Mouse (Mus musculus) liver, embryonic 16.5 days (tissue): ENCODE measurements around the gene Cpeb4. TPM values are rescaled to one million over a fixed set of nuclear protein-coding genes. Genes with fewer than 3 reads are reported as not detected.
"Not testable (repeated sequence)": the region's sequence is repeated elsewhere in the genome, so short reads cannot be mapped to it uniquely, and the experiment has no call there.

ENCODE experiments used
- ATAC-seq: fragments of 200-750 bp; cut with Nextera tagmentation; 2 replicates; pipeline ENCODE4 v1.8.0; 2017; ENCODE audit warnings: low read depth, mild to moderate bottlenecking, moderate number of reproducible peaks, moderate library complexity
- H3K27ac ChIP-seq: fragments of 300-500 bp; sonication (generic); 2 replicates; pipeline ENCODE4 v1.5.1; 2014; ENCODE audit warnings: mild to moderate bottlenecking, low read length
- H3K27me3 ChIP-seq: fragments of 300-500 bp; sonication (generic); 2 replicates; pipeline ENCODE4 v1.6.1; 2014; ENCODE audit warnings: low read depth, low read length, mixed read lengths; ENCODE audit not compliant: control insufficient read depth, insufficient read depth
- H3K36me3 ChIP-seq: fragments of 300-500 bp; sonication (generic); 2 replicates; pipeline ENCODE4 v1.6.1; 2014; ENCODE audit warnings: mild to moderate bottlenecking; ENCODE audit not compliant: control insufficient read depth, insufficient read depth
- H3K4me1 ChIP-seq: fragments of 300-500 bp; sonication (generic); 2 replicates; pipeline ENCODE4 v1.6.1; 2014; ENCODE audit warnings: low read depth, low read length, mixed read lengths; ENCODE audit not compliant: control insufficient read depth
- H3K4me2 ChIP-seq: fragments of 300-500 bp; sonication (generic); 2 replicates; pipeline ENCODE4 v1.6.1; 2014; ENCODE audit warnings: low read depth, low read length, mixed read lengths
- H3K4me3 ChIP-seq: fragments of 300-500 bp; sonication (generic); 2 replicates; pipeline ENCODE4 v1.5.1; 2014; ENCODE audit warnings: low read depth, mild to moderate bottlenecking, low read length
- H3K9ac ChIP-seq: fragments of 300-500 bp; sonication (generic); 2 replicates; pipeline ENCODE4 v1.6.1; 2014; ENCODE audit warnings: low read depth, low read length
- H3K9me3 ChIP-seq: fragments of 300-500 bp; sonication (generic); replicated peaks from 2 replicates; pipeline ENCODE4 v1.6.1; 2016; ENCODE audit warnings: low read length; ENCODE audit not compliant: control insufficient read depth
- WGBS: fragments of 180-500 bp; shearing (Covaris S2); extraction: QIAGEN DNeasy Blood & Tissue Kit; methylation state at CpG from one replicate; pipeline ENCODE4 v1.1.7; 2014; ENCODE audit not compliant: insufficient replicate concordance; 5-methylcytosine and 5-hydroxymethylcytosine counted together
- polyA plus RNA-seq: library from polyadenylated mRNA; unstranded; fragments of >200 nt; fragmentation: Nextera tagmentation; extraction: Ambion mirVana; gene quantifications from 2 replicates; pipeline ENCODE4 v1.2.1, GENCODE M21; 2015

The Cpeb4 gene
- polyA plus RNA-seq, 1 experiment from 2014 or later, result 21.0 TPM

DNA sequence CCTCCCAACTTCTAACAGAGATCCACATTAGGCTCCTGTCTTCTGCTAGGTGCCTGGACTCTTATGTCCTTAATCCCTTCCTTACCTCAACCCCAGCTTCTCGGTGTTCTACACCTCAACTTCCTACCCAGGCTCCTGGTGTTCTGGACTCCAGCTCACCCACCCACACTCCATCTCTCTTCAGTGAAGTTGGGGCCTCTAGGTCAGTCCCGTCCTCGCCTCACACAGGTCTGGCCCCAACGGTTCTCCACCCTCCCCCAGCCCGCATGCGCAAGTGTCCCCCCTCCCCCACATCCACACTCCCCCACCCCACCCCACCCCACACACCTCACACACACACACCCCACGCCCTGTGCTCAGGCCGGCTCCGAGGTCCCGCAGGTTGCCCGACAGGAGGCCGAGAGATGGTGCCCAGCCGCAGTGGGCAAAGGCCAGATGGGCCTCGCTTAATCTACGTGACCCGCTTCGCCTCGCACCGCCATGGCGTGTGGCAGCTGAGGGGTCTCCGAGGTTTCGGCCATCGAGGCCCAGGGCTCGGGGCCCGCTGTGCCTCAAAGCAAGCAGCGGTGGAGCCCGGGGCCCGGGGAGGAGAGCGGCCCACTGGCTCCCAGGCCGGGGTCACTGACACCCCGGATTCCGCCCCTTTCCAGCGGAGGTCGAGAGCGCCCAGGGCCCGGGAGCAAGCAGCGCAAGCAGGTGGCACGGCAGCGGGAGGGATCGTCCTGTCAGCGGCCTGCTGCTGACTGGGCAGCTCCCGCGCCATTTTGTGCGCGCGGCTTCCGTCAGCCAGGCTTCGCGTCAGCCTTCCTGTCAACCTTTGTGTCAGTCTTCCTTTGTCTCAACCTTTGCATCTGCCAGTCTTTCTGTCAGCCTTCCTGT lies 93.5 kb downstream of the Cpeb4 start, which contains the start of gene 4930524B15Rik:
4930524B15Rik (plus strand) TSS at position 337 of the 879 bp plus-strand sequence.
- no peaks in the 10 kb centered on the region for H3K27me3 ChIP-seq
- no peak within 1 kb of the TSS for H3K27ac ChIP-seq
- no peaks in the 10 kb centered on the region for H3K36me3 ChIP-seq
- no peak for ATAC-seq
- H3K4me3 ChIP-seq, result peak within 1 kb of the TSS; percentile 15; the same call in 1 of the 2 replicates
- WGBS, result 63% methylated on average over 49 of the region's 49 CpGs
- H3K9ac ChIP-seq, result no peak within 1 kb of the TSS
- no peaks in the 10 kb centered on the region for H3K4me1 ChIP-seq
- H3K4me2 ChIP-seq, result peak within 1 kb of the TSS; percentile 41
- H3K9me3 ChIP-seq, result no peaks in the 10 kb centered on the region

DNA sequence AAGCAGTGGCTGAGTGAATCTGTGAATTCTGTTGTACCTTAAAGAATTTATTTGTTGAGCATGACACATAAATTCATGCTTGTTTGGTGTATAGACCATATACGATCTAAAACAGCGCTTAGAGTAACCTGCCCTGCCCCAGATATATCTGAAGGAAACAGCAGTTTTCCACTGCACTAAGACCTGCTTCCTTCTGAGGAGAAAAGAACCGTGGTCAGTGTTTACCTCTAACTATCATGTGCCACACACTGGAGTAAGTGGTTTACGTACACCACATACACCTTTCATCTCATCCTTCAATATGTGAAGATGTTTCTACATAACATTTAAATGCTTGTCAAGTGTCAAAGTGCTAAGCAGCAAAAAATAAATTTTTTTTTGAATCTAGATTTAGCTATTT lies 102.1 kb downstream of the Cpeb4 start:
- no peak for ATAC-seq
- H3K4me2 ChIP-seq, result no peak overlapping the region
- H3K27me3 ChIP-seq, result no peaks in the 10 kb centered on the region
- no peaks in the 10 kb centered on the region for H3K36me3 ChIP-seq
- no peak overlapping the region for H3K4me3 ChIP-seq
- H3K27ac ChIP-seq, result no peak overlapping the region
- no peaks in the 10 kb centered on the region for H3K4me1 ChIP-seq
- WGBS, result 29% methylated on average over 4 of the region's 4 CpGs
- no peaks in the 10 kb centered on the region for H3K9me3 ChIP-seq
- H3K9ac ChIP-seq, result no peak overlapping the region

DNA sequence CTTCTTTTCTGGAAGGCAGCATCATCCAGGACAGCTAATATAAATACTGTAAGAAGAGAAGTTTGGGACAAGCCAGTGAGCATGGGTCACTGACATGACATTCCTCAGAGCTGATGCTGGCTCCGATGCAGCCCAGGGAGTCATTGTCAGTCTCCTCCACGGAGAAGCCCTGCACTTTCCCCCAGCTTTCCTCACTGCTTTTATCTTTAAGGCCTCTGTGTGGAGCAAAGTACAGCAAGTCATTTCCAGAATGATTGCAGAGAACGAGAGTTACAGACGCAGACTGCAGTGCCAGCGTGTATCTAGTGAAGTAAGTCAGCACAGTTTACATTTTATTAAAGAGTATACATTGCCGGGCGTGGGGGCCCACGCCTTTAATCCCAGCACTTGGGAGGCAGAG lies 102.8 kb downstream of the Cpeb4 start:
- WGBS, result 58% methylated on average over 8 of the region's 8 CpGs
- Histone ChIP-seq H3K9me3 (no peaks in the 10 kb centered on the region), H3K4me3 (no peak overlapping the region), H3K9ac (no peak overlapping the region), H3K36me3 (no peaks in the 10 kb centered on the region), H3K27me3 (no peaks in the 10 kb centered on the region), H3K4me2 (no peak overlapping the region), H3K27ac (no peak overlapping the region), H3K4me1 (no peaks in the 10 kb centered on the region)
- no peak for ATAC-seq

DNA sequence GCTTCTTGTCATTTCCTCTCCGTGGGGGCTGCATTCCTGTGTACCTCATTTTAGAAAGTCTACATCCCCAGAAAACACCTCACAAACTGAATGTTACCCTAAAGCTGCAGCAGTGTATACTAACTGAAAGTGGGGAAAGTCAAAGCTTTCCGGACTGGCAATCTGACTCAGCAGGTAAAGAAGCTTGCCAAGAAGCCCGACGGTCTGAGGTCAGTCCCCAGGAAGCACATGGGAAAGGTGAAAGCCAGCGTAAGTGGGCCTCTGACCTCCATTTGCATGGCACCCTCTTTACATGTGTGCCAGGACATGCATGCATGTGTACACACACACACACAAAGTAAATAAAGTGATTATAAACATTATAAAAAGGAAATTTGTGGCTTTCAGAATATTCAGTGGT lies 103.7 kb downstream of the Cpeb4 start:
- Histone ChIP-seq H3K4me2 (no peak overlapping the region), H3K27me3 (no peaks in the 10 kb centered on the region), H3K9ac (no peak overlapping the region), H3K4me1 (no peaks in the 10 kb centered on the region), H3K9me3 (no peaks in the 10 kb centered on the region), H3K4me3 (no peak overlapping the region), H3K27ac (no peak overlapping the region), H3K36me3 (no peaks in the 10 kb centered on the region)
- no peak for ATAC-seq
- WGBS, result 63% methylated on average over 5 of the region's 5 CpGs

DNA sequence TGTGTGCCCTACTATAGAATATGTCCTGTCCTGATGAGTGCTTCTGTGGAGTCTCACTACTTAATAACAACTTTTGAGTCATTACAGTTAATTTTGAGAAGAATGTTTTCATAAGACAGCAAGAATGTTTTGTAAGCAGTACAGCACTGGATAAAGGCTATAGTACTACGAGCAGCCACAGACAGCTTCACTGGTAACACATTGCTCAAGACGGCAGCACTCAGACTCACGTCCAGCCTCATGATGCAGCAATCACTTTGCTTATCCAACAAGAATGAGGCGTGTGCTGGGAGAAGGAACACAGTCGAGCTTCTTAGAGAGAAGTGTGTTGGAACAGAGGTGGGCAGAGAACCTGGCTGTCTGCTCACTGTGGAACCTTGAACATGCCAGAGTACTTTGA lies 104.1 kb downstream of the Cpeb4 start:
- no peak overlapping the region for H3K9ac ChIP-seq
- no peak for ATAC-seq
- no peaks in the 10 kb centered on the region for H3K9me3 ChIP-seq
- 57% methylated on average over 5 of the region's 5 CpGs for WGBS
- no peaks in the 10 kb centered on the region for H3K36me3 ChIP-seq
- H3K4me2 ChIP-seq, result no peak overlapping the region
- no peaks in the 10 kb centered on the region for H3K4me1 ChIP-seq
- no peak overlapping the region for H3K4me3 ChIP-seq
- no peak overlapping the region for H3K27ac ChIP-seq
- no peaks in the 10 kb centered on the region for H3K27me3 ChIP-seq

DNA sequence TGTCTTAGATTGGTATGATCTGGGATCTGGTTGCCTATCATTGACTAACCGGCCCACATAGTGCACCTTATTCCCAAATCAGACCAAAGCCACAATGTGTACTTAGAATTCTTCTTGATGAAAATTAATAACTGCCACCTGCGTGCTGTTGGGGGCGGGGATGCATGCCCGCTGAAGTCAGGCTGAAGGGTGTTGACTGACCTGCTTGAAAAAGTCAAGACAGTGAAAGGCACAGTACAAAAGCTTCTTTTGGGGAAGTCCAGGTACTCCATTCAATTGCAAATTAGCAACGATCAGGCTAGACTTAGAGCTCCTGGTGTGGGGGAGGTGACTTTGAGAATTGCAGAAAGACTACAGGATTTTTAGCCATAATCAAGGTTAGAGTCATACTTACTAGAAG lies 108.1 kb downstream of the Cpeb4 start:
- 73% methylated on average over 5 of the region's 5 CpGs for WGBS
- not testable (repeated sequence) for ATAC-seq

DNA sequence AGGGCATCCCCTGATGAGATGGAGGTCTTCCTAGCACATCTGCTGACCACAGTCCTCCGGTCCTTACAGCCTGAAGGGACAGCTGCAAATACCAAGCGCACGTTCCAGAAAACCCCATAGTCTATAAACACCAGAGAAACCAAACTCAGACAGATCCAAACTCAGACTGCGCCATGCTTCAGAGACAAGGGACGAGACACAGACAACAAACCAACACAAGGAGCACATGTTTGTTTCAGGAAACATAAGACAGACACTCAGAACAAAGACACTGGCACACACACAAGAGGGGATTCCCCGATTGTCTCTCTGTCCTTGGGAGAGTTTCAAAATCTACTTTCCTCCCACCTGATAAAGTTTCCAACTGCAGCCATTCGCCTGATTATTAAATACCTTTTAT lies 109.8 kb downstream of the Cpeb4 start:
- Histone ChIP-seq H3K4me3 (no peak overlapping the region), H3K36me3 (no peaks in the 10 kb centered on the region), H3K4me1 (no peaks in the 10 kb centered on the region), H3K27ac (no peak overlapping the region), H3K9ac (no peak overlapping the region), H3K9me3 (no peaks in the 10 kb centered on the region), H3K27me3 (no peaks in the 10 kb centered on the region), H3K4me2 (no peak overlapping the region)
- WGBS, result 72% methylated on average over 7 of the region's 7 CpGs
- no peak for ATAC-seq

More for the DNA sequence above, 108.1 kb downstream of the Cpeb4 start:
- not testable (repeated sequence) for H3K4me1 ChIP-seq, H3K27ac ChIP-seq, H3K4me3 ChIP-seq, H3K4me2 ChIP-seq, H3K36me3 ChIP-seq, H3K27me3 ChIP-seq, H3K9ac ChIP-seq, H3K9me3 ChIP-seq

DNA sequence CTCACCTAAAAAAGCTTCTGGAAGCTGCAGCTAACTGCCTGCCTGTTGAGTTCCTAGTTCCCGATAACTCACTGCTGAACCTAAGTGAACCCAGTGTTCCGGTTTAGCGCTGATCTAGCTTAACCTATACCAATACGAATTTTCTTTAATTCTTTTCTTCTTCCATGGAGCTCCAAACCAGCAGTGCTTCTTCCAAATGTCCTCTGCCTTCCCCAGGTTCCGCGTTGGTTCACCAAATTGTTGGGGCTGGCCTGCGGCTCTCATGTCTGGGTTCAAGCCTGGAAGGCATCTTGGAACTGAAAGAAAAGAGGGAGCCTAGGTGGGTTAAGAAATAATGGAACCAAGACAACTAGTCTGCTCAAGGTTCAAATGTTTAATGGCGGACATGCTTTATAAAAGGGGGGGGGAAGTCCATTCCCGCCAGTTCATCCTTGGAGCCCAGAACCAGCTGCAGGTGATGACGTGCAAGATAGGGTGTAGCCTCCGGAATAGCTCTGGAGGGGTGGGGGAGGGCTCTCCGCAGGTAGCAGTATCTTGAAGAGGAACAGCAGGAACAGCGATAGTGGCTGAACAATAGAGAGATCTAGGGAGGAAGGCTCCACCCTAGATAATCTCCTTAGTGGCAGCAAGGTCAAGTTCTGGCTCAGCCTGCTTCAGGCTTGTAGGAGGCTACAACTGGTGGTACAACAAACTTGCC lies 110.4 kb downstream of the Cpeb4 start:
- H3K9ac ChIP-seq, H3K4me1 ChIP-seq, ATAC-seq, H3K9me3 ChIP-seq, H3K27ac ChIP-seq, H3K4me2 ChIP-seq, H3K4me3 ChIP-seq, H3K36me3 ChIP-seq, H3K27me3 ChIP-seq: not testable (repeated sequence)
- WGBS, result 66% methylated on average over 13 of the region's 13 CpGs

DNA sequence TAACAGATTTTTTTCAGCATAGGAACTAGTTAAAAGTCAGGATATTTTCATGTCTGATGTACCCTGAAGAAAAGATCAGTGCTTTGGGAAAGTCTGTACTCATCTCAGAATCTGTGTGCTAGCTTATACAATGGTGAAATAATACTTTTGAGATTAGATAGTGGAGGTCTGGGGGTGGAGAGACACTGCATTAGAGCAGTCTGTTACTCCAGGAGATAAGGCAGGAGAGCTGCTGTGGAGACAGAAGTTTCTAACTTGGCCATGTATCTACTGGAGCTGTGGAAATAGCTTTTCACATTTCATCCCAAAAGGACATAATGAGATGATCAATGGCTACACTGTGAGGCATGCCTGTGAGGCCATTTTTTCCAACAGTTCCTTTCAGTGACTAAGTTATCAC lies 111.2 kb downstream of the Cpeb4 start:
- no peak for ATAC-seq
- Histone ChIP-seq H3K9me3 (no peaks in the 10 kb centered on the region), H3K4me3 (no peak overlapping the region), H3K27me3 (no peaks in the 10 kb centered on the region), H3K4me2 (no peak overlapping the region), H3K9ac (no peak overlapping the region), H3K4me1 (no peaks in the 10 kb centered on the region), H3K36me3 (no peaks in the 10 kb centered on the region), H3K27ac (no peak overlapping the region)
